Mouse (Mus musculus): ENCODE measurements around the gene 4930442H23Rik. TPM values are rescaled to one million over a fixed set of nuclear protein-coding genes. Genes with fewer than 3 reads are reported as not detected.
"Not testable (repeated sequence)": the region's sequence is repeated elsewhere in the genome, so short reads cannot be mapped to it uniquely, and the experiment has no call there.

Gene 4930442H23Rik
- total RNA-seq, 2 experiments from 2014 or later: not detected

- no peak for DNase-seq
These were observed 5.5 kb downstream of the 4930442H23Rik start for GRCm38 (mm10) chr10:81177958-81178712.

- DNase-seq: peak; percentile 52 to 64
These were observed 6.1 kb downstream of the 4930442H23Rik start for GRCm38 (mm10) chr10:81177491-81177925.

GRCm38 (mm10) chr10:81176466-81177271, 7.0 kb downstream of the 4930442H23Rik start, which contains the start of gene Eef2:
Gene Eef2 (plus strand): TSS chr10:81176631.
- peak; percentile 99 to 100 for DNase-seq

GRCm38 (mm10) chr10:81175936-81176465, 7.6 kb downstream of the 4930442H23Rik start:
- DNase-seq: peak in 1 of 2 experiments; percentile 68

- DNase-seq: not testable (repeated sequence)
These were observed 8.3 kb downstream of the 4930442H23Rik start for GRCm38 (mm10) chr10:81175345-81175701.

- DNase-seq: peak; percentile 91
These were observed 8.9 kb downstream of the 4930442H23Rik start for GRCm38 (mm10) chr10:81174617-81175344.

- DNase-seq: peak; percentile 88
These were observed 10.5 kb downstream of the 4930442H23Rik start for GRCm38 (mm10) chr10:81173132-81173531.

GRCm38 (mm10) chr10:81169411-81169900, 14.2 kb downstream of the 4930442H23Rik start:
- not testable (repeated sequence) for DNase-seq

GRCm38 (mm10) chr10:81168521-81169244, 15.0 kb downstream of the 4930442H23Rik start:
- peak; percentile 91 to 92 for DNase-seq

- DNase-seq: no peak
These were observed 15.6 kb downstream of the 4930442H23Rik start for GRCm38 (mm10) chr10:81168087-81168431.

GRCm38 (mm10) chr10:81167200-81168086, 16.2 kb downstream of the 4930442H23Rik start, which contains the start of gene Pias4:
Gene Pias4 (minus strand): TSS chr10:81167923.
- peak; percentile 99 to 100 for DNase-seq

- no peak for DNase-seq
These were observed 18.5 kb downstream of the 4930442H23Rik start for GRCm38 (mm10) chr10:81165118-81165517.

- DNase-seq: no peak
These were observed 21.4 kb downstream of the 4930442H23Rik start for GRCm38 (mm10) chr10:81162318-81162652.

- DNase-seq: peak; percentile 55 to 75
These were observed 21.9 kb downstream of the 4930442H23Rik start for GRCm38 (mm10) chr10:81161602-81162317.

- DNase-seq: no peak
These were observed 28.9 kb downstream of the 4930442H23Rik start for GRCm38 (mm10) chr10:81154736-81155135.

- no peak for DNase-seq
These were observed 29.3 kb downstream of the 4930442H23Rik start for GRCm38 (mm10) chr10:81154313-81154712.

GRCm38 (mm10) chr10:81152609-81153008, 31.0 kb downstream of the 4930442H23Rik start:
- DNase-seq: no peak

GRCm38 (mm10) chr10:81151261-81151660, 32.4 kb downstream of the 4930442H23Rik start:
- no peak for DNase-seq

- DNase-seq: peak; percentile 61 to 66
These were observed 37.4 kb downstream of the 4930442H23Rik start for GRCm38 (mm10) chr10:81146296-81146695.

Data from adrenal gland, postnatal 36 days (tissue).